Mouse (Mus musculus) embryonic facial prominence, embryonic 14.5 days (tissue): Measurements from ENCODE around the gene Vti1a. TPM values are rescaled to one million over a fixed set of nuclear protein-coding genes. Genes with fewer than 3 reads are reported as not detected.

Source experiments
- ATAC-seq: fragments of 200-750 bp; cut with Nextera tagmentation; 2 replicates; pipeline ENCODE4 v1.8.0; 2017; ENCODE audit warnings: low read depth, moderate number of reproducible peaks, moderate TSS enrichment
- DNase-seq: peaks from one replicate; pipeline ENCODE4 v3.0.0-alpha.2; 2015; ENCODE audit warnings: low spot score
- H3K27ac ChIP-seq: fragments of 300-500 bp; sonication (generic); replicated peaks from 2 replicates; pipeline ENCODE4 v1.5.1; 2014; ENCODE audit warnings: low read depth, mild to moderate bottlenecking, low read length, moderate library complexity
- H3K27me3 ChIP-seq: fragments of 300-500 bp; sonication (generic); replicated peaks from 2 replicates; pipeline ENCODE4 v1.6.1; 2014; ENCODE audit warnings: low read length; ENCODE audit not compliant: control insufficient read depth, insufficient read depth
- H3K36me3 ChIP-seq: fragments of 300-500 bp; sonication (generic); 2 replicates; pipeline ENCODE4 v1.6.1; 2014; ENCODE audit warnings: low read length, mixed read lengths; ENCODE audit not compliant: control insufficient read depth, insufficient read depth
- H3K4me1 ChIP-seq: fragments of 300-500 bp; sonication (generic); 2 replicates; pipeline ENCODE4 v1.6.1; 2014; ENCODE audit warnings: antibody characterized with exemption, low read length; ENCODE audit not compliant: control insufficient read depth, insufficient read depth
- H3K4me2 ChIP-seq: fragments of 300-500 bp; sonication (generic); 2 replicates; pipeline ENCODE4 v1.6.1; 2014; ENCODE audit warnings: low read depth, mild to moderate bottlenecking, low read length, moderate library complexity, mixed read lengths
- H3K4me3 ChIP-seq: fragments of 300-500 bp; sonication (generic); 2 replicates; pipeline ENCODE4 v1.5.1; 2014; ENCODE audit warnings: low read depth, mild to moderate bottlenecking, low read length
- H3K9ac ChIP-seq: fragments of 300-500 bp; sonication (generic); 2 replicates; pipeline ENCODE4 v1.6.1; 2014; ENCODE audit warnings: low read depth, mild to moderate bottlenecking, low read length, moderate library complexity, mixed read lengths
- H3K9me3 ChIP-seq: fragments of 300-500 bp; sonication (generic); 2 replicates; pipeline ENCODE4 v1.6.1; 2016; ENCODE audit warnings: low read length; ENCODE audit not compliant: control insufficient read depth
- WGBS: fragments of 180-500 bp; shearing (Covaris S2); extraction: QIAGEN DNeasy Blood & Tissue Kit; methylation state at CpG from one replicate; pipeline ENCODE4 v1.1.7; 2014; 5-methylcytosine and 5-hydroxymethylcytosine counted together
- polyA plus RNA-seq: library from polyadenylated mRNA; unstranded; fragments of >200 nt; fragmentation: Nextera tagmentation; extraction: Ambion mirVana; gene quantifications from 2 replicates; pipeline ENCODE4 v1.2.1, GENCODE M21; 2014

The Vti1a gene
- polyA plus RNA-seq, 1 experiment from 2014 or later: 17.0 TPM

GRCm38 (mm10) chr19:55569894-55570293, 253.8 kb downstream of the Vti1a start:
- Histone ChIP-seq H3K4me2 (no peak overlapping the region), H3K4me1 (no peaks in the 10 kb centered on the region; the same call in 1 of the 2 replicates), H3K4me3 (no peak overlapping the region), H3K27me3 (no peaks in the 10 kb centered on the region), H3K9ac (no peak overlapping the region), H3K9me3 (no peaks in the 10 kb centered on the region), H3K36me3 (no peaks in the 10 kb centered on the region), H3K27ac (no peak overlapping the region)
- ATAC-seq (no peak), DNase-seq (no peak)
- WGBS: 86% methylated on average over 12 of the region's 12 CpGs

DNA sequence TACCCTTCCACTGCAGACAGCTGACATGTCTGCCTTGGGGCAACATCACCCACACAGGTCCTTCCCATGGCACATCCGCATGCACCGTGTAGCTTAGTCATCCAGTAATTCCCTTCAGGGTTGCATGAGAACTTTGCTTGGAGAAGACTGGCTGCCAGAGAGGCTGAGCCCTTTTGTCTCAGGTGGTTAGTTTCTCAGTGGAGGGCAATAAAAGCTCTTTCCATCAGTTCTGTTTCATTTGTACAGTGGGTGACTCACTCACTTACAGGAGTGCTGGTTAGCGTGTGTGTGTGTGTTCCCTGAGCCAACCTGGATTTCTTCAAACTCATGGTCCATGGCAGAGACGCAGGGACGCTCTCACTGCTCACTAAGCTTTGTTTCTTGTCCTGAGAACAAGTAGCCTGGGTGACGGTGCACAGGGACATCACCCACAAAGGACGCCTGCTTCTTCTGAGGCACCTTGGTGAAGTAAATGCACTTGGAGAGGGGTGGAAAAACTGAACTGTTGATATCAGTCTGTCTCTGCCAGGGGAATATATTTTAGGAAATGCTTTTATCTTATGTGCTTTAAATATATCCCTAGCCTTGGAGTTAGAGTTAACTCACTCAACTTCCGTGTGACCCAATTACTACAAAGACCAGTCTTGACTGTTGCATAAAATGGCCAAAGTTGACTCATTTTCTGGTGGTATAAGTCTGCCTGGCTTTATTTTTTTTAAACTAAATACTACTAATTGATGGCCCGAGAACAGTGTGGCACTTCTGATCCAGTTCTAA, 254.6 kb downstream of the Vti1a start:
- no peaks in the 10 kb centered on the region for H3K27me3 ChIP-seq
- no peak overlapping the region for H3K4me2 ChIP-seq
- DNase-seq (no peak), ATAC-seq (no peak)
- no peak overlapping the region for H3K4me3 ChIP-seq
- H3K4me1 ChIP-seq: no peaks in the 10 kb centered on the region; the same call in 1 of the 2 replicates
- no peaks in the 10 kb centered on the region for H3K9me3 ChIP-seq
- no peaks in the 10 kb centered on the region for H3K36me3 ChIP-seq
- H3K27ac ChIP-seq: no peak overlapping the region
- WGBS: 89% methylated on average over 9 of the region's 9 CpGs
- no peak overlapping the region for H3K9ac ChIP-seq

GRCm38 (mm10) chr19:55571486-55571885, 255.4 kb downstream of the Vti1a start:
- Histone ChIP-seq H3K4me2 (no peak overlapping the region), H3K27ac (no peak overlapping the region), H3K4me3 (no peak overlapping the region), H3K9ac (no peak overlapping the region), H3K27me3 (no peaks in the 10 kb centered on the region), H3K4me1 (no peaks in the 10 kb centered on the region; the same call in 1 of the 2 replicates), H3K36me3 (no peaks in the 10 kb centered on the region), H3K9me3 (no peaks in the 10 kb centered on the region)
- DNase-seq: no peak
- peak; percentile 55; the same call in 1 of the 2 replicates for ATAC-seq
- WGBS: 79% methylated on average over 8 of the region's 8 CpGs

GRCm38 (mm10) chr19:55577306-55578042, 261.4 kb downstream of the Vti1a start:
- Histone ChIP-seq H3K9ac (no peak overlapping the region), H3K4me3 (no peak overlapping the region), H3K27ac (peak overlapping the region; percentile 30; the same call in 1 of the 2 replicates), H3K36me3 (no peaks in the 10 kb centered on the region), H3K4me1 (peaks cover 23% of the 10 kb centered on the region), H3K4me2 (no peak overlapping the region), H3K27me3 (no peaks in the 10 kb centered on the region), H3K9me3 (no peaks in the 10 kb centered on the region)
- WGBS: 69% methylated on average over 25 of the region's 25 CpGs
- ATAC-seq (no peak), DNase-seq (no peak)

DNA sequence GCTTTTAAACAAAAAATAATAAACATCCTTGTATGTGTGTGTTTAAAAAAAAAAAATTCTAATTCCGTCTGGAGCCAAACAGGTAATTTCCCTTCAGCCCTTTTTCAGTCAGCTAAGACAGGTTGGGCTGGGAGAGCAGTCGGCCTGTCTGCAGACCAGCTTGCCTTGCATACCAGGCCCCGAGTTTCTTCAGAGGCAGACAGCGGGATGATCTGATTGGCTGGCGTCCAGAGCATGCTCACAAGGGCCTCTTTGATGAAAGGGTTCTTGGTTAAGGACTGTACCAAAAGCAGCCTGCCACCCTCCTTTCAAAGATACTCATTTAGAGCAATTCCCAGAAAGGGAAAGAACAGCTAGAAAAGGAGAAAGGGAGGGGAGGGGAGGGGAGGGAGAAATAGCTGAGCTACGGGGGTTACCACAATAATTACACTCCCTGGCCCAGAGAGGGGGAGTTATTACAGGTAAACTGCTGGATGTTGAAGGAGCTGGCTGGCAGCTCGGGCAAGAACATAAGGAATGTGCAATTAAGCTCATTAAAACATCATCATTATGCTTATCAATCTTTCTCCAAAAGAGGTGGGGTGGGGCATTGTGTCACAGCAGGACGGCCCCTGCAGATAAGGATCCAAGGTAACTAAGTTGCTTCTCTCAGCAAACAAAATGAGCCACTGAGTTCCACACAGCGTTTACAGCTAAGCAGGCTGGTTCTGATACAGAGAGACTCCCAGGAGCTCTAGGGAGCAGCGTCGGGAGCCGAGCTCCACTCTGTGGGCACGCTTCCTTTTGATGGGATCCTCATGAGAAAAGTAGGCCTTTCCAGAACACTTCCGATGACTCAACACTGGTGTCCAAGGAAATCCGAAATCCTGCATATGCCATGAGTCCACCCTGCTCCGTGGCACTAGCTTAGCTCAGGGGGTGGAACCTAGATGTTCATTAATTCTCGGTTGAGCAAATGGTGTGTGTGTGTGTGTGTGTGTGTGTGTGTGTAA, 262.3 kb downstream of the Vti1a start:
- peak; percentile 91 for DNase-seq
- Histone ChIP-seq H3K4me2 (no peak overlapping the region; the same call in 1 of the 2 replicates), H3K4me1 (peaks cover 23% of the 10 kb centered on the region), H3K27ac (peak overlapping the region; percentile 30), H3K27me3 (no peaks in the 10 kb centered on the region), H3K36me3 (no peaks in the 10 kb centered on the region), H3K4me3 (no peak overlapping the region), H3K9ac (no peak overlapping the region), H3K9me3 (no peaks in the 10 kb centered on the region)
- ATAC-seq: peak; percentile 69
- 48% methylated on average over 17 of the region's 17 CpGs for WGBS

GRCm38 (mm10) chr19:55579310-55579709, 263.2 kb downstream of the Vti1a start:
- no peak overlapping the region for H3K4me3 ChIP-seq
- no peak for ATAC-seq
- no peaks in the 10 kb centered on the region for H3K36me3 ChIP-seq
- H3K9me3 ChIP-seq: no peaks in the 10 kb centered on the region
- peaks cover 23% of the 10 kb centered on the region for H3K4me1 ChIP-seq
- H3K27ac ChIP-seq: no peak overlapping the region
- no peak overlapping the region for H3K4me2 ChIP-seq
- no peak for DNase-seq
- WGBS: 79% methylated on average over 4 of the region's 4 CpGs
- no peak overlapping the region for H3K9ac ChIP-seq
- H3K27me3 ChIP-seq: no peaks in the 10 kb centered on the region

DNA sequence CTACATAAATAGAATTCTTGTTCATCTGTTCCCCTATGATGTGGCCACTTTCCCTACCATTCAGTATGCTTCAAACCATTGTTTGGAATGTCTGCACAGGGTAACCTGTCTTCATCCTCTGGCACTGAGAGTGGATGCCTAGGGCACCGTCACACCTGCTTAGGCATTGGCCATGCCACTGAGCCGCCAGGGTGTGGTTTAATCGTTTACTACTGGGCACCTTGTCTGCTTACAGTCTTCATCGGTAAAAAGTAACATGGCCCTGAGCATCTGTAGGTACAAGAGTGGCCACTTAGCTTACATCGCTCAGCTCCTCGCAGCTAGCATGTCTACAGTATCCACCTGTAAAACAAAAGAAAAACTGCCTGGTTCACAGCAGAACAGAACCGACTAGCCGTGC, 264.1 kb downstream of the Vti1a start:
- H3K4me1 ChIP-seq: peaks cover 23% of the 10 kb centered on the region
- ATAC-seq: no peak
- WGBS: 84% methylated on average over 8 of the region's 8 CpGs

GRCm38 (mm10) chr19:55580667-55581066, 264.6 kb downstream of the Vti1a start:
- H3K4me2 ChIP-seq: no peak overlapping the region
- no peaks in the 10 kb centered on the region for H3K9me3 ChIP-seq
- H3K36me3 ChIP-seq: no peaks in the 10 kb centered on the region
- H3K27me3 ChIP-seq: no peaks in the 10 kb centered on the region
- H3K9ac ChIP-seq: no peak overlapping the region
- H3K27ac ChIP-seq: no peak overlapping the region
- DNase-seq (no peak), ATAC-seq (no peak)
- H3K4me1 ChIP-seq: peaks cover 25% of the 10 kb centered on the region
- WGBS: 68% methylated on average over 6 of the region's 6 CpGs
- H3K4me3 ChIP-seq: no peak overlapping the region

More for the DNA sequence above, 264.1 kb downstream of the Vti1a start:
- no peaks in the 10 kb centered on the region for H3K9me3 ChIP-seq
- no peaks in the 10 kb centered on the region for H3K27me3 ChIP-seq
- H3K27ac ChIP-seq: no peak overlapping the region
- H3K4me3 ChIP-seq: no peak overlapping the region
- no peak overlapping the region for H3K9ac ChIP-seq
- no peaks in the 10 kb centered on the region for H3K36me3 ChIP-seq
- no peak for DNase-seq
- H3K4me2 ChIP-seq: no peak overlapping the region
